Mouse (Mus musculus): ENCODE data around the gene Gm20716.

The Gm20716 gene

DNA sequence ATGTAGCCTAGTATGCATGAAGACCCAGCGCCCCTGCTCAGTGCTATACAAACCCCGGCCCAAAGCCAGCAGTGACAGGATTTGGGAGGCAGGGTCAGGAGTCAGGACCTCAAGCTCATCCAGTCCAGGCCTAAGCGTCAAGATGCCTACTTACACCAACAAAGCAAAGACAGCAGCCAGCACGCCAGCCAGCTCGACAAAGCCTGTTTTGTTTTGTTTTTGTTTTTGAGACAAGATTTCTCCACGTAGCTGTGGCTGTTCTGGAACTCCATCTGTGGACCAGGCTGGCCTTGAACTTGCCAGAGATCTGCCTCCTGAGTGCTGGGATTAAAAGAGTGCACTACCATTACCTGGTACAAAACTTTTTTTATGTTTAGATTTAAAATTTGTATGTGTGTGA is 6.8 kb downstream of the Gm20716 start:
- DNase-seq, result no peak

DNA sequence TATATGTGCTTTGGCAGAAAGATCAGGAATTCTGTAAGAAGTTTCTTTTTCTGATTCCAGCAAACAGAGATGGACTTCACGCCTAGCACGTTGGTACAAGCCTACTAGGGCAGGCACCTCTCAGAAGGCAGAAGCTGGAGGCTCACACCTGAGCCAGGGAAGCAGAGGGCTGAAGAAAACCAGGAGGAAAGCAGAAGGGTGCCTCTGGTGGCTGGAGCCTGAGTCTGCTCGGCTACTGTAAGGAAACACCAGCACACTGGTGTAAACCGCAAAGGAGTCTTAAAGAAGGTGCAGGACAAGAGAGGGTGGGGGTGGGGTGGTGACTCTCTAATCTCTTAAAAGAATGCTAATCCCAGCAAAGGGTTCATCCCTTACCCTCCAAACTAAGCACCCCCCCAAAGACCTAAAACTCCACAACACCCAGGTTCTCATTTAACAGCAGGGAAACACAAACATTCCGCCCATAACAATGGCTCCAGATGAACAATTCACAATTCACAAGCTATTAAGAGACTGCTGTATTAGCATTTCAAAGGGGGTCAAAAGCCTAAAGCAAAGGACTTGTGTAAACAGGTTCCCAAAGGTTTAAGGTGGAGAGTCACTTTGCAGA is 16.3 kb downstream of the Gm20716 start:
- no peak for DNase-seq

DNA sequence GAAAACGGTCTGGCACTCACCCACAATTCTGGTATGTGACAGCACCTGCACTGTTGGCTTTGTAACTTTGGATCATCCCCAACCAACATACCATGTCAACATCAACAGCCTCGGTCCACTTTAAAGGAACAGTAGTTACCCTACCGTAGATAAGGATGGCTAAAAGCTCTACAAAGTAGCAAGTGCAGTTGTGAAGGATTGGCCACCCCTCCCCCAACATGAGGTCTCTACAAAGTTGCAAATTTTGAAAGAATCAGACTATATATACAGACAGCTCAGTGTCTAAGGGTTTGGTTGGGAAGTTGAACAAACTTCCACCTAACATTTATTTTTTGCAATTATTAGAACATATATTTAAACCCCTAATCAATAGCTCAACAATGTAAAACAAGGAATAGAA is 22.3 kb downstream of the Gm20716 start:
- peak; percentile 24 for DNase-seq

DNA sequence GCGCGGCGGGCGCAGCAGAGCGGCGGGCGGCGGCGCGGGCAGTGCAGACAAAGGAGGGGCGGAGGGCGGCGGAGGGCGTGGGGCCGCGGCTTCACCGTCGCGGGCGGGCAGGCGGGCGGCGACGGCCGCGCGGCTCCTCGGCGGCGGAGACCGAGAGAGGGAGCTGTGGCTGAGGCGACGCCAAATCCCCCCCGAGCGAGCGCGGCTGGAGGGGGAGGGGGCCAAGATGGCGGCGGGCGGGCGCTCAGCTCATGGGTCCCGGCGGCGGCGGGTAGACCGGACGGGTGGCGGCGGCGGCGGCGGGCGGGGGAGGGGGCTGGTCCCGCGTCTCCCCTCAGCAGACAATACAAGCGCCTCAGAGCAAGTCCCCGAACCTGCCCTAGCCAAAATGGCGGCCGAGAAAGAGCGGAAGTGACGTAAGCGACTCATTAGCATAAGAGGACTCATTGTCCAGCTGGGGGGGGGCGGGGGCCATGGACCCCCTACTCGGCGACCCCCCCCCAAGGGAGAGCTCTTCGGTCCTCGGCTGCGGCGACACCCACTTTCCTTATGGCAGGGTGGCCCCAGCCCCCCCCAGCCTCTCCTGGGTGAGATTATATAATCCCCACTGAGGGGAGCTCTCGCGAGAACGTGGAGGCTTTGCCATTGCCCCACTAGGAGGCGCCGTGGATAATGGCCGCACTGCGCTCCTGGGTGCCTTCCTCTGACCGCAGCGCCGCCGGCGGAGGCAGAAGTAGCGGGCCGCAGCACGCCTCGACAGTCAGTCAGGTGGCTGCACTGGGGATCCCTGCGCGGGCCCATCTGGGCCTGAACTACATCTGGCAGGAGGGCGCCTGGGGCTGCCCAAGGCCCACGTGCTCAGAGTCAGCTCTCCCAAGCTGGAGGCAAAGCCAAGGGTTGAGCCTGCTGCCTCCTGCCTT is 23.2 kb downstream of the Gm20716 start, which contains the start of gene Adnp:
Gene Adnp, minus strand, starts transcription at position 388 of the 920 bp plus-strand sequence.
- DNase-seq, result peak; percentile 98

DNA sequence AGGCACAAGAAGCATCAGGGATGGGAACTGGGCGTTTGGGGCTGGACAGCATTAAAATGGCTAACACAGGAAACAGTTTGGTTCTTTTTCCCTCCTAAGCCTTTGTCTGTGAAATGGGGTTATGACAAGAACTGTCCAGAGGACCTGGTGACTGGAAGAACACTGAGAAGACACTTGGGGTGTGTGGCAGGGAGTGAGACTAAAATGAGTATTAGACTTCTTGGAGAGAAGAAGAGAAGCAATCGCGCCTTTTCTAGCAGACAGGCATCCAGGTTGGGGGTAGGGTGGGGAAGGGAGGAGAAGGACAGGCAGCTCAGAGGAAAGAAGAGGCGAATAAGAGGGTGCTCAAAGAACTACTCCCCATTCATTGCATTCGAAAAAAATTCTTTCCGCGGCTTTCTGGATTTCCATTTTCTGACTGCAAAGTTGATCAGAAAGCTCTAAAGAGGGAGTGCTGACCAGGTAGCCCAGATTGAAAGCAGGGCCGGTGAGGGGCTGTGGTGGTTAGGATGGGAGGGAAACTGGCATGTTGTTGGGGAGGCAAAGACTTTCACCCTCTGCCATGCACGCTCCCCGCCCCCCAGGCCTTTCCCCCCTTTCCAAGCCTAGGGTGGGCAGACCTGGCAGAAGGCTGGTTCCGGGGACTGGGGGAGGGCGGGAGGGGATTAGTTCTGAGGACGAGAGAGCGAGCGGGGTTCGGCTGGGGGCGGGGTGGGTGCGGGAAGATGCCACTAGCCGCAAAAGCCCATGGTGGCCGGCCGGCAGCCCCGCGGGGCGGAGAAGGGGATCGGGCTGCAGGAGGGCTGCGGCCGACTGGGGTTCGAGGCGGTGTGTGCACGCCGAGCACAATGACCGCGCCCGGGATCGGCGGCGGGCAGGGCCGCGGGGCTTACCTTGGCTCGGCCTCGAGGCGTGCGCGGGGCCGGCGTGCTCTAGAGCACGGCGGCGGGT is 24.2 kb downstream of the Gm20716 start:
- peak; percentile 58 for DNase-seq

DNA sequence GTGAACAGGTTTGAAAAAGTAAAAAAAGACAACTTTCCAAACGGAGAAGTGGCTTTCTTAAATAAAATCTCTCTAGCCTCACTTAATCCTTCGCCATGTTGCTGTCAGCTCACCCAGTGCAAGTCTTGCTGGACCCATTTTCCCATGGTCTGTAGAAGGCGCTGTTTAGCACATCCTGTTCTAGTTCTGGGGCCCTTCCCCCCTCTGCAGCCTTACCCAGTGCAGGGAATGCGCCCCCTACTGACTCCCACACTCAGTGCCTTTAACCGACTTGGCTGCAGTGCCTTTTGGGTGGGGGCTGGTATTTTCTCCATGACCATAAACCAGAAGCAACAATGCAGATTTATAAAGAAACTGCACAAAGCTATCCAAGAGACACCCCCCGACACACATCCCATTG is 24.9 kb downstream of the Gm20716 start:
- DNase-seq, result peak; percentile 93

DNA sequence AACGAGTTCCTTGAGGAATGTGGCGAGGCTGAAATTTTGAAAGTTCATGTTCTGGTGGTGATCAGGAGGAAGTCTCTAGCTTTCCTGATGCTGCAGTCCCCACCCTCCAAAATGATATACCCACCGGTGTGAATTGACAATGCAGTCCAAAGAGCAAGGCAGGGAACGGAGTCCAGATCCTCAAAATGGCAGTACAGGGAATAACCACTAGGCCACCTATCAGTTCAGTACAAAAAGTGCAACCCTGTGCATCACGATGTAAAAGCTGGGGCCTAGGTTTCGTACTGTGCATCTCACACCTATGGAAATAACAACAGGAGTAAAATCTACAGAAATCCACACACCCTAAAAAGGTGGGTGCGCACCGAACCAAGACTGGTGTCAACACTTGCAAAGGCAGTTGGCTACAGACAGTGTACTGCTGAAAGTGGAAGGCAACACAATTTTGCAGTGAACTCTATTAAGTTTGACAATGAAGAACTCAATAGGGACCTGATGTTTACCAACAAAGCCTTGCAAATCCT is 25.6 kb downstream of the Gm20716 start:
- DNase-seq, result no peak

DNA sequence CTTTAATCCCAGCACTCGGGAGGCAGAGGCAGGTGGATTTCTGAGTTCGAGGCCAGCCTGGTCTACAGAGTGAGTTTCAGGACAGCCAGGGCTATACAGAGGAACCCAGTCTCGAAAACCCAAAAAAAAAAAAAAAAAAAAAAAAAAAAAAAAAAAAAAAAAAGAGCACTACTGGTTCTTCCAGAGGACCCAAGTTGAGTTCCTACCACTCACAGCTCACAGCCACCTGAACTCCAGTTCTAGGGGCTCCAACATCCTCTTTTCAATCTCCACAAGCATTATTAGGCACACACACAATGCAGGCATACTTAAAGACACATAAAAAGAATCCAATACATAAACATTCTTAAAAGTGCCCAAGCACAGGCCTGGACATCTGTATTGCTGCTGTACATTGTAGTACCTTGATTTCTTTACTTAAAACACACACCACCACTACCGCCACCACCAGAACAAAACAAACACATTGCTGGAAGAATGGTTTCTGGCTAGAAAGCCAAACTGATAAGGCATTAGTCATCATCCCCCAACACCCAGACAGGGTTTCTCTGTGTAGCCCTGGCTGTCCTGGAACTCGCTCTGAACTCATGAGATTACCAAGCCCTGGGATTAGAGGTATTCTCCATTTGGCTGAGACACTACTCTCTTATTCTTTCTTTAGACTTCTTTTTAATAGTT is 30.0 kb downstream of the Gm20716 start:
- DNase-seq, result no peak

DNA sequence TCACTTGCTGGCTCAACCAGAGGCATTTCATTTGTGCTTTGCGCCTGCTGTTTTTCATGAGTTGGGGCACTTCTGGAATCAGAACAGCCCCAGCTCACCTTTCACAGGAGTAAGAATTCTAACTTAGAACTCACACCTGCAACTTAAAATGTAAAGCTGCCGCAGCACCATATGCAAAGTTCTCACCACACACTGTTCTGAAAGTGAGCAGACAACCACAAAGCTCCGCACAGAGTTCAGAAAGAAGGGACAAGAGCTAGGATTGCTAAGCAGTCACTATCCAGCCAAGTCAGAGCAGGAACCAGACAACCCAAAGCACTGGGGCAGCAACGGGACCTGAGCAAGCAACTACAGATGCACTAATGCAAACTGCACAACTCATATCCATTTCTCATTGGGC is 30.7 kb downstream of the Gm20716 start:
- no peak for DNase-seq

DNA sequence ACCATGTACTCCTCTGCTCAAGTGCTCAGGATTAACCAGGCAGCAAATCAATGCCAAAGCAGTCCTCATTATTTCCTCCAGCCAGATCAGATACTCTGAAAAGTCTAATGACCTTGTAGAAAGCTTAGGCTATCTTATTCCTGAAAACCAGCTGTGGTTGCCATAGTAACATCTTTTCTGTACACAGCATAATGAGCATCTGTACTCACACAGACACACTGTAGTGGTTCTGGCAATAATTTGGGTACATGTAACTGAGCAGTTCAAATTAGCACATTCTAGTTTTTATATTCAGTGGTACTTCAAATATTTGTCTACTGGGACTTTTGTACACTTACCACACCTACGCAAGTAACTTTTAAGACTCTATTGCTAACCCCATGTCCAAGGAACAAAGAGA is 31.7 kb downstream of the Gm20716 start:
- no peak for DNase-seq

DNA sequence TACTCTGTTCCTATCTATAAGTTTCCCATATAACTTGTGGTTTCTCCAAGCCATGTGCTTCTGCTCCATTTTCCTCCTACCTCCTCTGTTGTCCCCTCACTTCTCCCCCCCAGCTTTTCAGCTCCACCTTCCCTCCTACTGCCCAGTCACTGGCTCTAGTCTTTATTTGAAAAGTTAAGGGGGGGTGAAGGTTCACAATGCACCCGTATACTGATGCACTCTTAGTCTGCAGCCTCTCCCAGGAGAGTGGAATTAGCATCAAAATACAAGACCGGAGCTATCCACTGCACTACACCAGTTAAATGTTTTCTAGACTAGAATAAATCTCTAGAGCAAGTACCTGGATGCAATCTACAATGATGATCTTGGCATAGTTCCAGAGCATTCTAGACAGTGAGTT is 34.4 kb downstream of the Gm20716 start:
- no peak for DNase-seq

DNA sequence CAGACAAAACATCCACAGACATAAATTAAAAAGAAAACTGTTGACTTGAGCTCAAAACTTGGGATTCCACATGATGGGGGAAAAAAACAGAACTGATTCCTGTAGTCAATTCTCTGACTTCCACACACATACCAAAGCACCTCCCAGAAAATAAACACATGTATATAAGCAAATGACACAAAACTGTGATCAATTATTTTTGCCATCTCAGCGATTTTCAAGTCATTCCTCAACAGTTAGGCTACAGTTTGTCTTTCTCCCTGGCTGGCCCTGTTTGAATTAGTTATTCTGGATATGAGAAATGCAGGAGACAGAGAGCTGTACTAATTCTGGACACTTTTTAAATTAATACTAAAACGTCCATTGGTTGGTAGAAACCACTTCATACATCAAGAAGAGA is 36.5 kb downstream of the Gm20716 start:
- no peak for DNase-seq

DNA sequence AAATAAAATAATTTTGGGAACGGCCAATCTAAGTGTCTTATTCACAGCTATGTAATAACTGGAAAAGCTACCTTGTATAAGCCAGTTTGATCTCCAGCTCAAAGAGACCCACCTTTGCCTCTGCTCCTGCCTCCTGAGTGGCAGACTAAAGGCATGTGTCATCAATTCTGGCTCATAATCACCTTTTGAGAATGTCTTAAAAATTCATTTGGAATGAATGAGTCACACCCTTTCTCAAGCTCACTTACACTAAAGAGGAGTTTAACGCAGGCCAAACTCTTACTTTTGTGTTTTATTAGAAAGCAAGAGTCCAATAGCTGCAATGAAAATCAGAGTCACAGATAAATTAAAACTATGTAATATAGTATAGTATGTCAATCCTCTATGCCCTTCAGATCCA is 38.3 kb downstream of the Gm20716 start:
- DNase-seq, result no peak

DNA sequence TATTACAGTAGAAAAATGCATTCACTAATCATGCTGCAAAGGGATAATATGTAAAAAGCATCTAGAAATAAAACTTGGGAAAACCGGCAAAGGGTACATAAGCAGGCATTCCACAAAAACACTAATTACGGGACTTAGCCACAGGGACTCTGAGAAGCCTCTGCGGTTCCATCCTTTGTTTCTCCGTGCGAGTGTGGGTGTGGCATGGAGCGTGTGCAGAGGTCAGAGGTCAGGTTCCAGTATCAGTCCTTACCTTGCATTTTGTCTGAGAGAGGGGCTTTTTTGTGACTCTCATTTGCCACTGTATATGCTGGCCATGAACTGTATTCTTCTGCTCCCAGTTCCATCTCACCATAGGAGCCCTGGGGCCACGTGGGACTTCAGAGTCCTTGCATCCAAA is 54.2 kb downstream of the Gm20716 start:
- DNase-seq, result no peak

DNA sequence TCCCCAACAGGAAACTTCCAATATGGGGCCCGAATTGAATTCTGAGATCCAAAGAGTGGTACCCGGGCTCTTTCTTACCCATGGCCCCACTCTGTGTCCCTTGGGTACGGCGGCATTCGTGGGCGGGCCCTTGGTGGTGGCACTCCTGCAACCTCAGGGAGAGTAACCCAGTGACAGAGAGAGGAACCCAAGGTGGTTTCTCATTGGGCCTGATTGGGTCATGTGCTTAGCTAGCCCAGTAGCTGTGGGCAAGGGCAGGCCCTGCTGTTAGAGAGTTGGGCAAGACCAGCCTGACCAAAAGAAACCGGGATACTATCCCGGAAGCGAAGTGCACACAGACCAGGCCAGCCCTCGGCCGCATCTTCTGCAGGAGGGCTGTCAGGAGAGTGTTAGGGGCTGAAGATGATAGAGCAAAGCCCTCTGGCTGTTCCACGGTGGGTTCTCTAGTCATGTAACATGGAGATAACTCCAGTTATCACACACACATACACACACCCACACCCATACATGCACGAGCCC is 59.9 kb downstream of the Gm20716 start:
- peak; percentile 35 for DNase-seq

DNA sequence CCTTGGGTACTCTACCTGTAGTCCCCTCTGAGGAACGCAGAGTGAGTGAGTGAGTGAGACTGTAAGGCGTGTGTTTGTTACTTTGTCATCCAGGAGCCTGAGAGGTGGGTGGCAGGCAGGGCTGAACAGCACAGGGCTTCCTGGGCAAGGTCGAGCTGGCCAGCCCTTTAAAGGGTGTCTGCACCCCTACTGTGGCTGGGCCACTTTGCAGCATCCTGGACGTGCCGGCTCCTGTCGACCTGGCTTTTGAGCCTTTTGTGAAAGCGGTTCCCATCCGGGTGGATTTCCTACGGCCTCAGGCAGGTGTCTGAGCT is 60.4 kb downstream of the Gm20716 start:
- no peak for DNase-seq

DNA sequence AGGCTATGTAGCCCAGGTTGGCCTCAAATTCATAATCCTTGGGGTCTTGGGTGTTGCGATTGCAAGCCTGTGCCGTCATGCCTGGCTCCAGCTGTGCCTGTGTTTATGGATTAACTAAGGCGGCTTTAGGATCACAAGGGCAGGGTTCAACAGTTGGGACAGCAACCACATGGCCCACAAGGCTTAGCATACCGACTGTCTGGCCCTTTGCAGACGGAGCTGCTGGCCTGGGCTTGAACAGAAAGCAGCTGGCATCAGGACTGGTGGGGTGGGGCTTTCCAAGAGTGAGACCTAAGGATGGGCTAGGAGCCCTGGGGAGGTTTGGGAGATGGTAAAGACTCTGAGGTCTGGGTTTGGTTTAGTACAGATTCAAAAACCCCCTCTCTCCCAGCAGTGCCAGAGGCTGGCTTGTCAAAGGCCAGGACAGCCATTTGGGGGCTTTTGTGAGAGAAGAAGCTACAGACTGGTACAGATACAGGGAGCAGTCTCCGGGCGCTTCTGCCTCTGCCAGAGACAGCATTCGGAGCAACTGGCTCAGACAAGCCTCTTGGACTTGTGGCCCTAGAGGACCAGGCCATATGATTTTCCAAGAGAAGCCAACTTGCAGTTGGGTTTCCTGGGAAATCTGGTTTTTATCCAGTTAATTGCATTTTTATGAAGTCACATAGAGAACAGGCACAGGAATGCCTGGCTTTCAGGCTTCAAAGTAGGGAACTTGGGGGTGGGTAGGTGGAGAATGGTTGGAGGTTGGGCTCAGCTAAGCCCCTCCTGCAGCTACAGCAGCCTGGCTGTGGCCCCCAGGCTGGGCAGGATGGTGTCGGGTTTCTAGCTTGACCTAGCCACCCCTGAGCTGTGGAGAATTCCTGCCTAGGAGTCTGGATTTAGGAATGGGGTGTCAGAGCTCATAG is 61.0 kb downstream of the Gm20716 start:
- DNase-seq, result no peak

DNA sequence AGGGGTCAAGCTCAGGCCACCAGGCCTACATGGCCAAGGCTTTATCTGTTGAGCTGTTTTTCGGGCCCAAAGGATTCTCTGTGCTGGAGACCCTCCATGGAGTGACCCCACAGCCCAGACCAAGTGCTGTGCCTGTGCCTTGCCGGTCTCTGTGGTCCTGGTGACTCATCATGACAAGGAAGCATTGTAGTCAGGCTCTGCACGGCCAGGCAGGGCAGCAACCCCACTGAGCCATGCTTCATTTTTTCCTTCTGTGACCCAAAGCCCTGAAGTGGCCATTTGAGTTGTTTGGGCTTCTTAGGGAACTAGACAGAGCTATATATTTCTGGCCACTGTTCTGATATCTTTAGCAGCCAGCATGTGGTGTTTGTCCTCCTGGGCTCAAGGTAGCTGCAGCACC is 62.4 kb downstream of the Gm20716 start:
- no peak for DNase-seq

DNA sequence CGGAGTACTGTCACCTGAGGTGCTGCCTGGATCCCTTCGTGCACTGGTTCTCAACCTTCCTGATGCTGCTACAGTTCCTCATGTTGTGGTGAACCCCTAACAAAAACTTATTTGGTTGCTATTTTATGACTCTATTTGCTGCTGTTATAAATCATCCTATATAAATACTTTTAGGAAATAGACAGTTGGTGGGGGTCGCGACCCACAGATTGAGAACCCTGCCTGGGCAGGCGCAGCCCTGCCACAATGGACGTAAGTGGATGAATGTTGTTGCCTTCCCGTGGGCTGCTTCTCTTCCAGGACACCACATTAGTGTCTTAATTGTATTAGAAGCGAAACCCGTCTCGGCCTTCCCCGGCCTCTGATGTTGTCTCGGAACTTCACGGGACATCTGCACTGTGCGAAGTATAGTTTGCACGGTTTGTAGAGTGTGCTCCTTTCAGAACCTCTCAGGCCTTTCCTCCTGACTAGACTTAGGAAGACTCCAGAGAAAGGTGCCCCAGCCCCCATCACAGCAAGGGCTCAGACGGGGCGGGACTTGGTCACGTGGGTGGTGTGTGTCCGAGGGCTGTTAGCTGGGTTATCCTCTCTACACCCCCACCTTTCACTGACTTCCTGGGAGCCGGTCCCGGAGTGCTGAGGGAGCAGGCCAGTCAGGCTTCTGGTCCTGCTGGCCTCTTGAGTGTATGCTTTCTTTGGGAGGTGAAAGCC is 63.3 kb downstream of the Gm20716 start:
- no peak for DNase-seq

DNA sequence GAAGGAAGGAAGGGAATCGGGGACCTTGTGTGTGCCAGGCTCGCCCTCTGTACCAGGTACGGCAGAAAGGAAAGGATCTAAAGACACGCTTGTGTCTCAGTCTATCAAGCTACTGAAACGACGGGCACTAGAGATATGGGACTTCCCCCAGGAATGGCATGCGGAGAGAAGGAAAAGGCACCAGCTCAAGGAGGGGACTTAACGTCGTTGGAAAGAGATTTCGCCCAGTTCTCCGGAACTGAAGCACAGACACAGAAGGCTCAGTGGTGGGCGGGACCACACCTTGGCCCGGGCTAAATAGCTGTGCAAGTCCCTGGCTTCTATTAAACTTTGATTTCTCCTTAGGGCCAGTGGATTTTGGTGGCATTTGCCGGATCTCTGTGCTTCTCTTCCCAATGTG is 68.2 kb downstream of the Gm20716 start:
- no peak for DNase-seq
